Mouse (Mus musculus): ENCODE measurements around the gene Hydin.

DNA sequence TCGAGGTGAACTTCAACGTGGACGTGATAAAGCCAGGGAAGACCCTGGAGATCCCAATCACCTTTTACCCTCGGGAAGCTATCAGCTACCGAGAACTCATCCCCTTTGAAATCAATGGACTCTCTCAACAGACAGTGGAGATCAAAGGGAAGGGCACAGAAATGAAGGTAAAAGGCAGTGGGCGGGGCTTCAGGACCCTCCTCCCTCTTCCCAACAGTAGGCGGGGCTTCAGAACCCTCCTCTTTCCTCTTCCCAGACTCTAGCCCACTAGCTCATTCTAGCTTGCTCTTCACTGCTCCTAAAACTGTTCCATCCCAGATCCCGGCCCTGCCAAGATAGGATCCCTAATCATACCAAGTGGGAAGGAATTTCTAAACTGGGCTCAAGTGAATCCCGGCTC lies 325.9 kb downstream of the Hydin start:
- TF ChIP-seq GATA1 (IDR thresholded peaks at IDR 0.05; ENCODE audit: borderline replicate concordance, low read length) (no peak), FLI1 (IDR thresholded peaks at IDR 0.05; ENCODE audit: low read length) (no peak)
